ENCODE assay signal across 18 mouse cellular contexts in genomic region chr16:76938128-76938527, GRCm38 (mm10).
"Had no signal": no experiment of that assay in that cellular context is flagged by ENCODE, and none has a peak within 500 bp of the region (broad histone marks: within the 10 kb centered on the region; RNA-seq: fewer than 3 reads in every experiment).

No protein-coding gene starts in this region.

- ATAC-seq: midbrain, embryonic 16.5 days had no signal

- H3K9ac ChIP-seq: lung, embryonic 14.5 days; midbrain, embryonic 12.5 days; neural tube, embryonic 13.5 days; neural tube, embryonic 15.5 days had no signal

- H3K27me3 ChIP-seq: midbrain, embryonic 12.5 days; neural tube, embryonic 13.5 days; neural tube, embryonic 15.5 days had no signal

- H3K27ac ChIP-seq: midbrain, embryonic 10.5 days; midbrain, embryonic 12.5 days; neural tube, embryonic 13.5 days; neural tube, embryonic 15.5 days had no signal

- H3K9me3 ChIP-seq: midbrain, embryonic 10.5 days; midbrain, embryonic 12.5 days; neural tube, embryonic 15.5 days had no signal

- H3K36me3 ChIP-seq: midbrain, embryonic 10.5 days; midbrain, embryonic 12.5 days; neural tube, embryonic 13.5 days; neural tube, embryonic 15.5 days had no signal

- H3K4me2 ChIP-seq: lung, embryonic 14.5 days; midbrain, embryonic 12.5 days; neural tube, embryonic 13.5 days; neural tube, embryonic 15.5 days had no signal

- H3K4me1 ChIP-seq: midbrain, embryonic 10.5 days; midbrain, embryonic 12.5 days; neural tube, embryonic 13.5 days; neural tube, embryonic 15.5 days had no signal

- H3K4me3 ChIP-seq: midbrain, embryonic 10.5 days; midbrain, embryonic 12.5 days; myocyte; neural tube, embryonic 13.5 days; neural tube, embryonic 15.5 days had no signal

- DNase-seq: lung, embryonic 14.5 days; lung, postnatal 10 days; lung, postnatal 4 days; midbrain, embryonic 14.5 days; retina, postnatal 1 day; right cerebral cortex, adult 18-20 months; right cerebral cortex, postnatal 25 days; right cerebral cortex, postnatal 4 days; spleen, adult 18-20 months; thymus, adult 18-20 months; thymus, postnatal 14 days; thymus, postnatal 36 days had no signal
